Mouse (Mus musculus): ENCODE data around the gene Anp32b. TPM values are rescaled to one million over a fixed set of nuclear protein-coding genes. Genes with fewer than 3 reads are reported as not detected.
A peak's percentile ranks its signal among the peaks of the same experiment; 100 is the strongest.

Gene Anp32b
- total and polyA plus RNA-seq, 2 experiments from 2014 or later = 9.2 to 76.0 TPM

GRCm38 (mm10) chr4:46507736-46508460, 57.2 kb downstream of the Anp32b start:
- Histone ChIP-seq H3K9me3 (replicated peaks; ENCODE audit: control insufficient read depth, low read length) (no peaks in the 10 kb centered on the region), H3K27ac (ENCODE audit: low read depth) (no peak overlapping the region; the same call in 1 of the 2 replicates), H3K4me3 (ENCODE audit: low read depth, low read length) (peak overlapping the region; percentile 60), H3K4me2 (ENCODE audit: low read depth, low read length) (peak overlapping the region; percentile 96), H3K4me1 (ENCODE audit: control insufficient read depth, insufficient read depth) (0 out of 2 replicates have a peak, but pooled peaks cover 7% of the 10 kb centered on the region), H3K27me3 (ENCODE audit: control insufficient read depth, insufficient read depth, low read length) (no peaks in the 10 kb centered on the region), H3K36me3 (replicated peaks; ENCODE audit: control insufficient read depth, insufficient read depth, low read length) (peaks cover 17% of the 10 kb centered on the region), H3K9ac (replicated peaks; ENCODE audit: low read depth, low read length) (no peak overlapping the region)
- 10% methylated on average over 16 of the region's 16 CpGs for WGBS
- TF ChIP-seq CTCF (IDR thresholded peaks at IDR 0.05; ENCODE audit: low read depth) (peak; percentile 80), EP300 (IDR thresholded peaks at IDR 0.05; ENCODE audit: low read depth) (no peak)
- DNase-seq (ENCODE audit: low spot score) = peak; percentile 73
- ATAC-seq (ENCODE audit: insufficient read depth, low read depth) = peak; percentile 34; the same call in 1 of the 2 replicates

DNA sequence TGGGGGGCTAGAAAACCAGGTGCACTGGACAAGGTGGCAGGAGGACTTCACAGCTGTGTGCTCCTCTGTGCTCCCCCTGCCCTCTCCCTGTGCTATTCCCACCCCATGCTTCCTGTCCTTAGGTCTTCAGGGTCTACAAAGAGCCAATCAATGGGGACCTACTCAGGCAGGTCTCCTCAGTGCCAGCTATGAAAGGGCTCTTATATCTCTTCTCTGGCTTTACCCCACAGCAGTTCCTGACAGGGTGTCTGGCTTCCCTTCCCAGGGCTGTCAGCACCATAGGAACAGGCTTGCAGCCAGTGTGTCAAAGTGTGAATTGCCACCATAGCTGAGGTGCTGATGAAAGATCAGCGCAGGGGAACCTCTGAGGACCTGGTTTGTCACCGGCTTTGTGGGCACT, 69.8 kb downstream of the Anp32b start:
- Histone ChIP-seq H3K9ac (replicated peaks; ENCODE audit: low read depth, low read length) (no peak overlapping the region), H3K9me3 (replicated peaks; ENCODE audit: control insufficient read depth, low read length) (peaks cover 3% of the 10 kb centered on the region; the same call in 1 of the 2 replicates), H3K36me3 (replicated peaks; ENCODE audit: control insufficient read depth, insufficient read depth, low read length) (no peaks in the 10 kb centered on the region), H3K27ac (ENCODE audit: low read depth) (no peak overlapping the region), H3K4me2 (ENCODE audit: low read depth, low read length) (peak overlapping the region; percentile 14; the same call in 1 of the 2 replicates), H3K27me3 (ENCODE audit: control insufficient read depth, insufficient read depth, low read length) (peaks cover 9% of the 10 kb centered on the region; the same call in 1 of the 2 replicates), H3K4me3 (ENCODE audit: low read depth, low read length) (no peak overlapping the region), H3K4me1 (ENCODE audit: control insufficient read depth, insufficient read depth) (peaks cover 6% of the 10 kb centered on the region)
- 48% methylated on average over 2 of the region's 2 CpGs for WGBS
- TF ChIP-seq EP300 (IDR thresholded peaks at IDR 0.05; ENCODE audit: low read depth) (no peak), CTCF (IDR thresholded peaks at IDR 0.05; ENCODE audit: low read depth) (no peak)
- ATAC-seq (ENCODE audit: insufficient read depth, low read depth) (peak; percentile 96), DNase-seq (ENCODE audit: low spot score) (peak; percentile 77)

- no peak for DNase-seq (ENCODE audit: low spot score)
- peaks cover 6% of the 10 kb centered on the region for H3K4me1 ChIP-seq (ENCODE audit: control insufficient read depth, insufficient read depth)
- 25% methylated on average over 10 of the region's 10 CpGs for WGBS
- no peak overlapping the region for H3K4me2 ChIP-seq (ENCODE audit: low read depth, low read length)
- no peak overlapping the region for H3K9ac ChIP-seq (replicated peaks; ENCODE audit: low read depth, low read length)
- H3K36me3 ChIP-seq (replicated peaks; ENCODE audit: control insufficient read depth, insufficient read depth, low read length) = no peaks in the 10 kb centered on the region
- H3K9me3 ChIP-seq (replicated peaks; ENCODE audit: control insufficient read depth, low read length) = peaks cover 3% of the 10 kb centered on the region; the same call in 1 of the 2 replicates
- H3K4me3 ChIP-seq (ENCODE audit: low read depth, low read length) = no peak overlapping the region
- H3K27me3 ChIP-seq (ENCODE audit: control insufficient read depth, insufficient read depth, low read length) = peaks cover 9% of the 10 kb centered on the region; the same call in 1 of the 2 replicates
- TF ChIP-seq CTCF (IDR thresholded peaks at IDR 0.05; ENCODE audit: low read depth) (no peak), EP300 (IDR thresholded peaks at IDR 0.05; ENCODE audit: low read depth) (no peak)
- H3K27ac ChIP-seq (ENCODE audit: low read depth) = no peak overlapping the region
- no peak for ATAC-seq (ENCODE audit: insufficient read depth, low read depth)
Measured at GRCm38 (mm10) chr4:46521457-46521856, 70.8 kb downstream of the Anp32b start.

Other genes with a start within 250 kb of the Anp32b start
- 1.1 TPM in 1 of 2 replicates, not detected in the other for gene Foxe1, start 107.3 kb upstream of the Anp32b start, total RNA-seq (2014; rRNA removed; ENCODE audit: low replicate concordance)
- gene Foxe1, start 107.3 kb upstream of the Anp32b start, polyA plus RNA-seq (2015; fragmentation: Nextera tagmentation; extraction: Ambion mirVana) = 0.05 TPM in 1 of 2 replicates, not detected in the other
- 3.9 and 12.1 TPM in 2 replicates for gene Trmo, start 61.5 kb upstream of the Anp32b start, total RNA-seq (2014; rRNA removed; ENCODE audit: low replicate concordance)
- gene Trmo, start 61.5 kb upstream of the Anp32b start, polyA plus RNA-seq (2015; fragmentation: Nextera tagmentation; extraction: Ambion mirVana) = 5.8 and 6.5 TPM in 2 replicates
- 0.27 TPM in 1 of 2 replicates, not detected in the other for gene Hemgn, start 37.4 kb upstream of the Anp32b start, total RNA-seq (2014; rRNA removed; ENCODE audit: low replicate concordance)
- 0.37 TPM in 1 of 2 replicates, not detected in the other for gene Hemgn, start 37.4 kb upstream of the Anp32b start, polyA plus RNA-seq (2015; fragmentation: Nextera tagmentation; extraction: Ambion mirVana)
- gene Nans, start 38.3 kb downstream of the Anp32b start, total RNA-seq (2014; rRNA removed; ENCODE audit: low replicate concordance) = 54.2 and 54.6 TPM in 2 replicates
- gene Nans, start 38.3 kb downstream of the Anp32b start, polyA plus RNA-seq (2015; fragmentation: Nextera tagmentation; extraction: Ambion mirVana) = 36.2 and 38.2 TPM in 2 replicates
- 3.4 and 10.9 TPM in 2 replicates for gene Trim14, start 85.2 kb downstream of the Anp32b start, total RNA-seq (2014; rRNA removed; ENCODE audit: low replicate concordance)
- 0.46 and 0.85 TPM in 2 replicates for gene Trim14, start 85.2 kb downstream of the Anp32b start, polyA plus RNA-seq (2015; fragmentation: Nextera tagmentation; extraction: Ambion mirVana)
- 0.70 and 1.6 TPM in 2 replicates for gene Coro2a, start 151.3 kb downstream of the Anp32b start, total RNA-seq (2014; rRNA removed; ENCODE audit: low replicate concordance)
- 0.22 and 0.26 TPM in 2 replicates for gene Coro2a, start 151.3 kb downstream of the Anp32b start, polyA plus RNA-seq (2015; fragmentation: Nextera tagmentation; extraction: Ambion mirVana)
- 4.6 and 6.2 TPM in 2 replicates for gene Tbc1d2, start 199.3 kb downstream of the Anp32b start, total RNA-seq (2014; rRNA removed; ENCODE audit: low replicate concordance)
- gene Tbc1d2, start 199.3 kb downstream of the Anp32b start, polyA plus RNA-seq (2015; fragmentation: Nextera tagmentation; extraction: Ambion mirVana) = 0.85 and 0.93 TPM in 2 replicates